Mouse (Mus musculus): ENCODE measurements at regions not wholly inside any gene's neighbourhood (a gene's known extent, or its start where the extent isn't known, plus 50 kb on each side); places are given as distances from the start of the nearest gene placed in this dataset.
A peak's percentile ranks its signal among the peaks of the same experiment; 100 is the strongest.

GRCm38 (mm10) chr3:52500026-52500425 lies 231.9 kb downstream of the Foxo1 start:
- Histone ChIP-seq H3K27me3 (ENCODE audit: insufficient read depth, low read length) (no peaks in the 10 kb centered on the region), H3K27ac (ENCODE audit: low read depth) (no peak overlapping the region), H3K36me3 (replicated peaks; ENCODE audit: insufficient read depth, low read length) (no peaks in the 10 kb centered on the region), H3K4me2 (ENCODE audit: low read depth, low read length) (no peak overlapping the region), H3K9me3 (ENCODE audit: low read length) (no peaks in the 10 kb centered on the region), H3K4me1 (ENCODE audit: insufficient read depth) (peaks cover 12% of the 10 kb centered on the region), H3K4me3 (ENCODE audit: low read depth, low read length) (no peak overlapping the region), H3K9ac (replicated peaks) (no peak overlapping the region)
- DNase-seq (no peak), ATAC-seq (no peak)
- 71% methylated on average over 6 of the region's 6 CpGs for WGBS (ENCODE audit: insufficient replicate concordance)
- TF ChIP-seq CTCF (IDR thresholded peaks at IDR 0.05; ENCODE audit: low read depth) (peak; percentile 29), EP300 (IDR thresholded peaks at IDR 0.05; ENCODE audit: low read depth) (no peak)

- TF ChIP-seq EP300 (IDR thresholded peaks at IDR 0.05; ENCODE audit: low read depth) (no peak), CTCF (IDR thresholded peaks at IDR 0.05; ENCODE audit: low read depth) (no peak)
- ATAC-seq, result no peak
- Histone ChIP-seq H3K4me2 (ENCODE audit: low read depth, low read length) (no peak overlapping the region), H3K27me3 (ENCODE audit: insufficient read depth, low read length) (no peaks in the 10 kb centered on the region), H3K9me3 (ENCODE audit: low read length) (no peaks in the 10 kb centered on the region), H3K4me1 (ENCODE audit: insufficient read depth) (peaks cover 12% of the 10 kb centered on the region), H3K9ac (replicated peaks) (no peak overlapping the region), H3K27ac (ENCODE audit: low read depth) (no peak overlapping the region), H3K36me3 (replicated peaks; ENCODE audit: insufficient read depth, low read length) (no peaks in the 10 kb centered on the region), H3K4me3 (ENCODE audit: low read depth, low read length) (no peak overlapping the region)
- 79% methylated on average over 1 of the region's 1 CpGs for WGBS (ENCODE audit: insufficient replicate concordance)
- DNase-seq, result no peak
These were observed 231.4 kb downstream of the Foxo1 start for GRCm38 (mm10) chr3:52499581-52499980.

- Histone ChIP-seq H3K4me2 (ENCODE audit: low read depth, low read length) (no peak overlapping the region), H3K27me3 (ENCODE audit: insufficient read depth, low read length) (no peaks in the 10 kb centered on the region), H3K9ac (replicated peaks) (no peak overlapping the region), H3K36me3 (replicated peaks; ENCODE audit: insufficient read depth, low read length) (no peaks in the 10 kb centered on the region), H3K9me3 (ENCODE audit: low read length) (no peaks in the 10 kb centered on the region), H3K27ac (ENCODE audit: low read depth) (no peak overlapping the region), H3K4me1 (ENCODE audit: insufficient read depth) (peaks cover 12% of the 10 kb centered on the region), H3K4me3 (ENCODE audit: low read depth, low read length) (no peak overlapping the region)
- ATAC-seq (no peak), DNase-seq (no peak)
- WGBS (ENCODE audit: insufficient replicate concordance), result 73% methylated on average over 15 of the region's 15 CpGs
- no peak for TF ChIP-seq CTCF (IDR thresholded peaks at IDR 0.05; ENCODE audit: low read depth)
- TF ChIP-seq EP300 (IDR thresholded peaks at IDR 0.05; ENCODE audit: low read depth), result no peak
These were observed 230.5 kb downstream of the Foxo1 start for GRCm38 (mm10) chr3:52498506-52499228.

- TF ChIP-seq CTCF (IDR thresholded peaks at IDR 0.05; ENCODE audit: low read depth) (no peak), EP300 (IDR thresholded peaks at IDR 0.05; ENCODE audit: low read depth) (no peak)
- H3K36me3 ChIP-seq (replicated peaks; ENCODE audit: insufficient read depth, low read length), result no peaks in the 10 kb centered on the region
- 54% methylated on average over 4 of the region's 4 CpGs for WGBS (ENCODE audit: insufficient replicate concordance)
- DNase-seq, result no peak
- no peaks in the 10 kb centered on the region for H3K27me3 ChIP-seq (ENCODE audit: insufficient read depth, low read length)
- no peak overlapping the region for H3K4me2 ChIP-seq (ENCODE audit: low read depth, low read length)
- H3K4me3 ChIP-seq (ENCODE audit: low read depth, low read length), result no peak overlapping the region
- peaks cover 4% of the 10 kb centered on the region for H3K4me1 ChIP-seq (ENCODE audit: insufficient read depth)
- no peak overlapping the region for H3K9ac ChIP-seq (replicated peaks)
- H3K27ac ChIP-seq (ENCODE audit: low read depth), result no peak overlapping the region
- no peaks in the 10 kb centered on the region for H3K9me3 ChIP-seq (ENCODE audit: low read length)
- no peak for ATAC-seq
These were observed 228.8 kb downstream of the Foxo1 start for GRCm38 (mm10) chr3:52496965-52497364.

GRCm38 (mm10) chr3:52495401-52495800 lies 227.3 kb downstream of the Foxo1 start:
- Histone ChIP-seq H3K27ac (ENCODE audit: low read depth) (no peak overlapping the region), H3K9ac (replicated peaks) (no peak overlapping the region), H3K4me2 (ENCODE audit: low read depth, low read length) (no peak overlapping the region), H3K9me3 (ENCODE audit: low read length) (no peaks in the 10 kb centered on the region), H3K27me3 (ENCODE audit: insufficient read depth, low read length) (no peaks in the 10 kb centered on the region), H3K4me3 (ENCODE audit: low read depth, low read length) (no peak overlapping the region), H3K36me3 (replicated peaks; ENCODE audit: insufficient read depth, low read length) (no peaks in the 10 kb centered on the region), H3K4me1 (ENCODE audit: insufficient read depth) (peaks cover 4% of the 10 kb centered on the region)
- ATAC-seq (peak; percentile 64), DNase-seq (no peak)
- TF ChIP-seq CTCF (IDR thresholded peaks at IDR 0.05; ENCODE audit: low read depth), result no peak
- no peak for TF ChIP-seq EP300 (IDR thresholded peaks at IDR 0.05; ENCODE audit: low read depth)

- TF ChIP-seq EP300 (IDR thresholded peaks at IDR 0.05; ENCODE audit: low read depth), result no peak
- TF ChIP-seq CTCF (IDR thresholded peaks at IDR 0.05; ENCODE audit: low read depth), result no peak
- WGBS (ENCODE audit: insufficient replicate concordance), result 62% methylated on average over 2 of the region's 2 CpGs
- Histone ChIP-seq H3K27me3 (ENCODE audit: insufficient read depth, low read length) (no peaks in the 10 kb centered on the region), H3K4me2 (ENCODE audit: low read depth, low read length) (no peak overlapping the region), H3K27ac (ENCODE audit: low read depth) (no peak overlapping the region), H3K9me3 (ENCODE audit: low read length) (no peaks in the 10 kb centered on the region), H3K9ac (replicated peaks) (no peak overlapping the region), H3K36me3 (replicated peaks; ENCODE audit: insufficient read depth, low read length) (no peaks in the 10 kb centered on the region), H3K4me3 (ENCODE audit: low read depth, low read length) (no peak overlapping the region), H3K4me1 (ENCODE audit: insufficient read depth) (peaks cover 4% of the 10 kb centered on the region)
- no peak for ATAC-seq
- no peak for DNase-seq
These were observed 226.8 kb downstream of the Foxo1 start for GRCm38 (mm10) chr3:52494924-52495323.

All from liver, postnatal 0 days (tissue).